Mouse (Mus musculus): Measurements from ENCODE around the gene Atp2b1. TPM values are rescaled to one million over a fixed set of nuclear protein-coding genes. Genes with fewer than 3 reads are reported as not detected.

Atp2b1 gene
- polyA plus RNA-seq, 1 experiment from 2014 or later: 149 TPM

DNA sequence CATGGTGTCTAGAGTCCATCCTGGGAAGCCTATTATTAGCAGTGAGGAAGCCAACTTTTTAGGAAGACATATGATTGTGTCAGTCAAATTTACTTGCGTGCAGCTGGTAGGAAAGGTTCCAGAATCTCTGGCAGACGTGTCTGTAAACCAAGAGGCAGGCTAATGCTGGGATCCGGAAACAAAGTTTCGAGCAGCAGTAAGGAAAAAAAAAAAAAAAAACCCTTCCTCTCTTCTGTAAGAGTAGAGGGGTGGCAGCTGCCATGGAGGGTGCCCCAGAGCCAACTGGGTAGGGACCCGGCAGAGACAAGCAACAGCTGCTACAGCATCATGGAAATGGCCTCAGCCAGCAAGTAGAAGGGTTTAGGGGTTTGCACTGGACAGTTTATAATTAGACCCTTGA, 31.6 kb upstream of the Atp2b1 start:
- H3K4me3 ChIP-seq (ENCODE audit: low read length): no peak overlapping the region
- WGBS: 85% methylated on average over 5 of the region's 5 CpGs
- no peaks in the 10 kb centered on the region for H3K9me3 ChIP-seq (ENCODE audit: control insufficient read depth, low read length)
- no peaks in the 10 kb centered on the region for H3K27me3 ChIP-seq (ENCODE audit: control insufficient read depth, insufficient read depth, low read length)
- no peaks in the 10 kb centered on the region for H3K4me1 ChIP-seq (ENCODE audit: control insufficient read depth, insufficient read depth, low read length)
- no peak overlapping the region for H3K9ac ChIP-seq (ENCODE audit: low read depth, low read length)
- H3K36me3 ChIP-seq (ENCODE audit: control insufficient read depth, insufficient read depth, low read length): no peaks in the 10 kb centered on the region
- ATAC-seq (ENCODE audit: low FRiP score, low TSS enrichment): no peak
- H3K27ac ChIP-seq (ENCODE audit: low read depth, low read length): no peak overlapping the region
- no peak overlapping the region for H3K4me2 ChIP-seq (replicated peaks; ENCODE audit: low read depth, low read length)

GRCm38 (mm10) chr10:98884445-98884844, 29.8 kb upstream of the Atp2b1 start:
- no peak overlapping the region for H3K27ac ChIP-seq (ENCODE audit: low read depth, low read length)
- H3K4me2 ChIP-seq (replicated peaks; ENCODE audit: low read depth, low read length): no peak overlapping the region
- 72% methylated on average over 2 of the region's 2 CpGs for WGBS
- no peak overlapping the region for H3K4me3 ChIP-seq (ENCODE audit: low read length)
- no peak overlapping the region for H3K9ac ChIP-seq (ENCODE audit: low read depth, low read length)
- H3K9me3 ChIP-seq (ENCODE audit: control insufficient read depth, low read length): no peaks in the 10 kb centered on the region
- no peaks in the 10 kb centered on the region for H3K27me3 ChIP-seq (ENCODE audit: control insufficient read depth, insufficient read depth, low read length)
- H3K4me1 ChIP-seq (ENCODE audit: control insufficient read depth, insufficient read depth, low read length): no peaks in the 10 kb centered on the region
- ATAC-seq (ENCODE audit: low FRiP score, low TSS enrichment): no peak
- no peaks in the 10 kb centered on the region for H3K36me3 ChIP-seq (ENCODE audit: control insufficient read depth, insufficient read depth, low read length)

- Histone ChIP-seq H3K4me1 (ENCODE audit: control insufficient read depth, insufficient read depth, low read length) (no peaks in the 10 kb centered on the region), H3K4me3 (ENCODE audit: low read length) (no peak overlapping the region), H3K27ac (ENCODE audit: low read depth, low read length) (no peak overlapping the region), H3K4me2 (replicated peaks; ENCODE audit: low read depth, low read length) (no peak overlapping the region), H3K27me3 (ENCODE audit: control insufficient read depth, insufficient read depth, low read length) (no peaks in the 10 kb centered on the region), H3K36me3 (ENCODE audit: control insufficient read depth, insufficient read depth, low read length) (no peaks in the 10 kb centered on the region), H3K9me3 (ENCODE audit: control insufficient read depth, low read length) (peaks cover 5% of the 10 kb centered on the region; the same call in 1 of the 2 replicates), H3K9ac (ENCODE audit: low read depth, low read length) (no peak overlapping the region)
- WGBS: 93% methylated on average over 3 of the region's 3 CpGs
- ATAC-seq (ENCODE audit: low FRiP score, low TSS enrichment): no peak
These were observed 27.4 kb upstream of the Atp2b1 start for GRCm38 (mm10) chr10:98886770-98887271.

- no peak overlapping the region for H3K4me2 ChIP-seq (replicated peaks; ENCODE audit: low read depth, low read length)
- no peaks in the 10 kb centered on the region for H3K36me3 ChIP-seq (ENCODE audit: control insufficient read depth, insufficient read depth, low read length)
- H3K9me3 ChIP-seq (ENCODE audit: control insufficient read depth, low read length): peaks cover 5% of the 10 kb centered on the region; the same call in 1 of the 2 replicates
- no peak overlapping the region for H3K27ac ChIP-seq (ENCODE audit: low read depth, low read length)
- no peak for ATAC-seq (ENCODE audit: low FRiP score, low TSS enrichment)
- 94% methylated on average over 4 of the region's 4 CpGs for WGBS
- no peaks in the 10 kb centered on the region for H3K4me1 ChIP-seq (ENCODE audit: control insufficient read depth, insufficient read depth, low read length)
- no peaks in the 10 kb centered on the region for H3K27me3 ChIP-seq (ENCODE audit: control insufficient read depth, insufficient read depth, low read length)
- no peak overlapping the region for H3K9ac ChIP-seq (ENCODE audit: low read depth, low read length)
- H3K4me3 ChIP-seq (ENCODE audit: low read length): no peak overlapping the region
These were observed 22.8 kb upstream of the Atp2b1 start for GRCm38 (mm10) chr10:98891361-98891760.

DNA sequence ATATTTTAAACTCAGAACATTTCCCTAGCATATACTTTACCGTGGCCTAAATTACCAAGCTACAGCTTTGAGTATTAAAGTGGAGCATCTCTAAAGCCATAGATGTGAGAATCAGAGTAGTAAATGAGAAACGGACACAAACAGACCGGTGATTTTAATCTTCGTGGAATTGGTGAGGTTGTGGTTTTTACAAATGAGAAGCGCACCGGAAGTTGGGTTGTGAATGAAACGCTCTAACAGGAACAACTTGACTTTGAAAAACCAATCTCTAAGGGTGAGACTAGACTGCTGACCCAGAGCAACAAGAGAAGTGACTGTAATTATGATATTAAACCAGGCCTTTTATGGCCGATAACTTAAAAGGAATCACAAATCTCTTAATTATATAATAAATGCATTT, 16.7 kb upstream of the Atp2b1 start:
- Histone ChIP-seq H3K27ac (ENCODE audit: low read depth, low read length) (no peak overlapping the region), H3K4me2 (replicated peaks; ENCODE audit: low read depth, low read length) (no peak overlapping the region), H3K27me3 (ENCODE audit: control insufficient read depth, insufficient read depth, low read length) (no peaks in the 10 kb centered on the region), H3K9me3 (ENCODE audit: control insufficient read depth, low read length) (no peaks in the 10 kb centered on the region), H3K9ac (ENCODE audit: low read depth, low read length) (no peak overlapping the region), H3K4me3 (ENCODE audit: low read length) (no peak overlapping the region), H3K4me1 (ENCODE audit: control insufficient read depth, insufficient read depth, low read length) (no peaks in the 10 kb centered on the region), H3K36me3 (ENCODE audit: control insufficient read depth, insufficient read depth, low read length) (no peaks in the 10 kb centered on the region)
- no peak for ATAC-seq (ENCODE audit: low FRiP score, low TSS enrichment)
- WGBS: 94% methylated on average over 8 of the region's 8 CpGs

DNA sequence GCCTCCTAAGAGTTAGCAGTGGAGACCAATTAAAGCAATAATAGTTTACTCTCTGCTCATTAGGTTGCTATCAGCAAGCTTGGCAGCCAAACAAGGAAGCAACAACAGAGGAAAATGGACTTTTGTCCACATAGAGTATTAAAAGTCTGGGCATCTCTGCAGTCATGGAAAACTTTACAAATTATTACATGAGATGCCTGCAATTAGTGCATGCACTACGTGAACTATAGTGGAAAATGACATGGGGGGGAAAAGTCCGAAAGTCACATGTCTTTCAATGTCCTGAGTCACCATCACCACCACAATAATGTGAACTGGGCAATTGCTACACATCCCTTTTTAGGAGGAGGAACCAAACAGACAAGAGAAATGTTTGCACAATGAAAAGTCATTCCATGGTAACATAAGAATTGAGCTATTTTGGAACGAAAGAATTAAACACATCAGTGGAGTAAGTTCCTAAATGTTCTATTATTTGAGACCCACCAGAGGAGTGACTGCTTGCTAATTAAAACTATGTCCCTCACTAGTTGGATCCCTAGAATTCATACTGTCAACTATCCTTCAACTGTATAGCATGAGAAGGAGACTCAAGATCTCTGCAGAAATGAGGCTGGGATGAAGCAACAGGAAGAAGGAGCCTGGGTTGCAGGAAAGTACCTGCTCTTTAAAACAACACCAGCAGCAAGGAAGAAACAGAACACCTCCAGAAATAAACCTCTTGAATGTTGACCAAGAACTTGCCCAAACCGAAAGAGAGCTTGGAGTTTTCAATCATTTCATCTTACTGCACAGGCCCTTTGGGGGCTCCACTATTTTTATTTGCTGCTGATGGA, 16.1 kb upstream of the Atp2b1 start:
- no peak overlapping the region for H3K4me3 ChIP-seq (ENCODE audit: low read length)
- H3K27ac ChIP-seq (ENCODE audit: low read depth, low read length): no peak overlapping the region
- H3K4me1 ChIP-seq (ENCODE audit: control insufficient read depth, insufficient read depth, low read length): no peaks in the 10 kb centered on the region
- no peaks in the 10 kb centered on the region for H3K27me3 ChIP-seq (ENCODE audit: control insufficient read depth, insufficient read depth, low read length)
- H3K36me3 ChIP-seq (ENCODE audit: control insufficient read depth, insufficient read depth, low read length): no peaks in the 10 kb centered on the region
- H3K4me2 ChIP-seq (replicated peaks; ENCODE audit: low read depth, low read length): no peak overlapping the region
- H3K9ac ChIP-seq (ENCODE audit: low read depth, low read length): no peak overlapping the region
- WGBS: 88% methylated on average over 4 of the region's 4 CpGs
- no peak for ATAC-seq (ENCODE audit: low FRiP score, low TSS enrichment)
- H3K9me3 ChIP-seq (ENCODE audit: control insufficient read depth, low read length): no peaks in the 10 kb centered on the region

- Histone ChIP-seq H3K27me3 (ENCODE audit: control insufficient read depth, insufficient read depth, low read length) (no peaks in the 10 kb centered on the region), H3K9ac (ENCODE audit: low read depth, low read length) (no peak overlapping the region), H3K27ac (ENCODE audit: low read depth, low read length) (no peak overlapping the region), H3K36me3 (ENCODE audit: control insufficient read depth, insufficient read depth, low read length) (no peaks in the 10 kb centered on the region), H3K9me3 (ENCODE audit: control insufficient read depth, low read length) (no peaks in the 10 kb centered on the region), H3K4me3 (ENCODE audit: low read length) (no peak overlapping the region), H3K4me2 (replicated peaks; ENCODE audit: low read depth, low read length) (no peak overlapping the region), H3K4me1 (ENCODE audit: control insufficient read depth, insufficient read depth, low read length) (no peaks in the 10 kb centered on the region)
- ATAC-seq (ENCODE audit: low FRiP score, low TSS enrichment): no peak
- 80% methylated on average over 5 of the region's 5 CpGs for WGBS
These were observed 12.7 kb upstream of the Atp2b1 start for GRCm38 (mm10) chr10:98901533-98901932.

DNA sequence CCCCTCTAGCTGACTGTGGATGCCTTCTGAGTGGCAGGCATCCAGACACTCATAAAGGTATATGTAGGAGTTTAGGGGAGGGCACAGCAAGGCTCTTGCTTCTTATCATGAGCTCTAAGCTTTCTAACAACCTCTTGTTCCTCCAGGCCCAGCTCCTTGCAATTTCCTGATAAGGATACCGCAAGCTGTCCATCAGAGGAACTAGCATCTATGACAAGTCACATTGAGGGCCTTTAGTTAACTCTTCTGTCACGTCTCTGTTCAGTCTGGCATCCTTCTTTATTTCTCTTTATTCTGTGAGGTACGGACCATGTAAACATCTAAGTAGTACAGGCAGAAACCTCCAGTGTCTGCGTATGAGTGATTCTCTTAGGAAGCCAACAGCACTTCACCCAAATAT, 8.2 kb upstream of the Atp2b1 start:
- no peak overlapping the region for H3K27ac ChIP-seq (ENCODE audit: low read depth, low read length)
- no peaks in the 10 kb centered on the region for H3K4me1 ChIP-seq (ENCODE audit: control insufficient read depth, insufficient read depth, low read length)
- H3K9me3 ChIP-seq (ENCODE audit: control insufficient read depth, low read length): no peaks in the 10 kb centered on the region
- no peak overlapping the region for H3K9ac ChIP-seq (ENCODE audit: low read depth, low read length)
- H3K36me3 ChIP-seq (ENCODE audit: control insufficient read depth, insufficient read depth, low read length): no peaks in the 10 kb centered on the region
- H3K4me2 ChIP-seq (replicated peaks; ENCODE audit: low read depth, low read length): no peak overlapping the region
- no peak for ATAC-seq (ENCODE audit: low FRiP score, low TSS enrichment)
- no peaks in the 10 kb centered on the region for H3K27me3 ChIP-seq (ENCODE audit: control insufficient read depth, insufficient read depth, low read length)
- no peak overlapping the region for H3K4me3 ChIP-seq (ENCODE audit: low read length)
- 83% methylated on average over 4 of the region's 4 CpGs for WGBS

- Histone ChIP-seq H3K9ac (ENCODE audit: low read depth, low read length) (no peak overlapping the region), H3K4me1 (ENCODE audit: control insufficient read depth, insufficient read depth, low read length) (no peaks in the 10 kb centered on the region), H3K27me3 (ENCODE audit: control insufficient read depth, insufficient read depth, low read length) (no peaks in the 10 kb centered on the region), H3K27ac (ENCODE audit: low read depth, low read length) (no peak overlapping the region), H3K4me2 (replicated peaks; ENCODE audit: low read depth, low read length) (no peak overlapping the region), H3K4me3 (ENCODE audit: low read length) (no peak overlapping the region), H3K36me3 (ENCODE audit: control insufficient read depth, insufficient read depth, low read length) (no peaks in the 10 kb centered on the region), H3K9me3 (ENCODE audit: control insufficient read depth, low read length) (no peaks in the 10 kb centered on the region)
- 73% methylated on average over 5 of the region's 5 CpGs for WGBS
- no peak for ATAC-seq (ENCODE audit: low FRiP score, low TSS enrichment)
These were observed 7.2 kb upstream of the Atp2b1 start for GRCm38 (mm10) chr10:98906941-98907549.

All from kidney, embryonic 14.5 days (tissue).